Mouse (Mus musculus) bone marrow macrophage, adult 2 months (primary cell): ENCODE measurements around the gene 4933407L21Rik.

Experiments
- CTCF ChIP-seq: IDR thresholded peaks from 2 replicates; pipeline ENCODE4 v1.5.1; 2012; ENCODE audit warnings: low read depth, mild to moderate bottlenecking, low read length, moderate library complexity
- POLR2A ChIP-seq: IDR thresholded peaks from 2 replicates; pipeline ENCODE4 v1.6.1; 2012; ENCODE audit warnings: mild to moderate bottlenecking, low read depth, low read length, borderline replicate concordance

DNA sequence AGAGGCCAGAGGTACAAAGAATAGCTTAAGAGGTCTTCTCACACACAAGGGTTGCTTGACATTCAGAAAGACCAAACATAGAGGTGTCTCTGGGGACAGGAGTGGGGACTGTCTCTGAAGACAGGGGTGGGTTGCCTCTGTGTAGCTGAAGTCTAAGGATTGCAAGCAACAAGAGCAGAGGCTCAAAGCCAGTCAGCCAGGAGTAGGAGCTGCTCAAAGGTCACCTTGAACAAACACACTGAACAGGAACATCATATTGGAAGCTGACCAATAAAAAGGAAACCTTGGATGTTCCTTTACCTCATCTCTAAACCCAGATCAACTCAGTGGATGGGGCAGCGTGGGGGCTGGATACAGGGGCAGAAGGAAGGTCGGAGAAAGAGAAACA, 31.6 kb downstream of the 4933407L21Rik start:
- TF ChIP-seq POLR2A: no peak
- no peak for TF ChIP-seq CTCF
